Mouse (Mus musculus) lung, postnatal 36 days (tissue): ENCODE results near the gene 4430402I18Rik.
A peak's percentile ranks its signal among the peaks of the same experiment; 100 is the strongest.
"Not testable (repeated sequence)": the region's sequence is repeated elsewhere in the genome, so short reads cannot be mapped to it uniquely, and the experiment has no call there.

Experiments
- DNase-seq: peaks from one replicate; pipeline ENCODE4 v3.0.0; 2022; ENCODE audit warnings: mixed read lengths

4430402I18Rik gene

GRCm38 (mm10) chr19:28967652-28968051 is at the start of gene 4430402I18Rik:
Gene 4430402I18Rik (minus strand): TSS chr19:28967800.
- peak; percentile 72 for DNase-seq

- DNase-seq, result no peak
These were observed 49.2 kb upstream of the 4430402I18Rik start for GRCm38 (mm10) chr19:29016786-29017185.

GRCm38 (mm10) chr19:29016204-29016765 is 48.7 kb upstream of the 4430402I18Rik start:
- DNase-seq, result no peak

GRCm38 (mm10) chr19:29015410-29016203 is 48.0 kb upstream of the 4430402I18Rik start:
- DNase-seq, result no peak

- no peak for DNase-seq
These were observed 47.0 kb upstream of the 4430402I18Rik start for GRCm38 (mm10) chr19:29014466-29015055.

GRCm38 (mm10) chr19:29011355-29011990 is 43.9 kb upstream of the 4430402I18Rik start:
- peak; percentile 30 for DNase-seq

GRCm38 (mm10) chr19:29009046-29009445 is 41.4 kb upstream of the 4430402I18Rik start:
- DNase-seq, result no peak

GRCm38 (mm10) chr19:29008069-29008706 is 40.6 kb upstream of the 4430402I18Rik start:
- no peak for DNase-seq

GRCm38 (mm10) chr19:29000321-29000720 is 32.7 kb upstream of the 4430402I18Rik start:
- DNase-seq, result not testable (repeated sequence)

GRCm38 (mm10) chr19:28997976-28998630 is 30.5 kb upstream of the 4430402I18Rik start:
- no peak for DNase-seq

GRCm38 (mm10) chr19:28995366-28995765 is 27.8 kb upstream of the 4430402I18Rik start:
- no peak for DNase-seq

GRCm38 (mm10) chr19:28994870-28995269 is 27.3 kb upstream of the 4430402I18Rik start:
- peak; percentile 23 for DNase-seq

GRCm38 (mm10) chr19:28991391-28991790 is 23.8 kb upstream of the 4430402I18Rik start:
- no peak for DNase-seq

- DNase-seq, result peak; percentile 26
These were observed 23.1 kb upstream of the 4430402I18Rik start for GRCm38 (mm10) chr19:28990590-28991221.

- DNase-seq, result peak; percentile 100
These were observed 22.6 kb upstream of the 4430402I18Rik start, which contains the start of gene Cdc37l1 for GRCm38 (mm10) chr19:28990194-28990589. Gene Cdc37l1 (plus strand): TSS chr19:28990352.

- DNase-seq, result no peak
These were observed 21.9 kb upstream of the 4430402I18Rik start for GRCm38 (mm10) chr19:28989515-28989914.

- DNase-seq, result no peak
These were observed 15.0 kb upstream of the 4430402I18Rik start for GRCm38 (mm10) chr19:28982617-28983016.

GRCm38 (mm10) chr19:28974862-28975611 is 7.4 kb upstream of the 4430402I18Rik start:
- DNase-seq, result peak; percentile 94

- DNase-seq, result peak; percentile 40
These were observed 2.7 kb upstream of the 4430402I18Rik start for GRCm38 (mm10) chr19:28970251-28970650.

- DNase-seq, result no peak
These were observed 1.6 kb upstream of the 4430402I18Rik start for GRCm38 (mm10) chr19:28969231-28969630.

- no peak for DNase-seq
These were observed 578 bp upstream of the 4430402I18Rik start for GRCm38 (mm10) chr19:28968178-28968577.
